Mouse (Mus musculus) inflammation-experienced regulatory T-cells (primary cell): ENCODE measurements around the gene Foxb2. TPM values are rescaled to one million over a fixed set of nuclear protein-coding genes. Genes with fewer than 3 reads are reported as not detected.

ENCODE experiments used
- polyA plus RNA-seq, 2 experiments: library from polyadenylated mRNA; unstranded; fragments of 100-300 nt; shearing (Covaris generic); gene quantifications; one replicate each; pipeline ENCODE4 v1.2.1; 2017

Gene Foxb2
- polyA plus RNA-seq: under 1 TPM in 1 of 2 experiments, not detected in 1; 0.50 TPM

DNA sequence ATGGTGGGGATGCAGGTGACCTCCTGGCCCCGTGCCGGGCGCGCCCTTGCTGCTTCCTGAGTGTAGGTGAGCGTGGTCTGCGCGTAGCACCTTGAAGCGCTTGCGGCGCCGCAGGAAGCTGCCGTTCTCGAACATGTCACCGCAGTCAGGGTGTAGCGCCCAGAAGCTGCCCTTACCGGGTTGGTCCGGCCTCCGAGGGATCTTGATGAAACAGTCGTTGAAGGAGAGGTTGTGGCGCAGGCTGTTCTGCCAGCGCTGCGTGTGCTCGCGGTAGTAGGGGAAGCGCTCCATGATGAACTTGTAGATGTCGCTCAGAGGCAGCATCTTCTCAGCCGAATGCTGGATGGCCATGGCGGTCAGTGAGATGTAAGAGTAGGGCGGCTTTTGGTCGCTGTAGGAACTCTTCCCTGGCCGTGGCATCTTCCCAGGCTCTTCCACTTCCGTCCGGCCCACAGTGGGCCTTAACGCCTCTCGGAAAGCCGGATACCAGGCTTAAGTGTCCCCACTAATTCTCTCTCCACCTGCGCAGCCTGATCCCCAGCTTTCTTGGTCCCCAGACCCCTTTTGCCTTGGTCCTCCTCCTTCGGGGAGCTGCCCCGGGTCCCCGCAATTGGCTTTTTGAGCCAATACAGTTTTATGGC, at the start of gene Foxb2:
TSS of gene Foxb2 (minus strand) at position 585 of the 641 bp plus-strand sequence.

Other genes starting within 250 kb of the Foxb2 start
- 10 to 100 TPM; 34.1 to 44.5 TPM for gene Vps13a, start 92.9 kb downstream of the Foxb2 start, polyA plus RNA-seq
- gene Prune2, start 82.3 kb upstream of the Foxb2 start, polyA plus RNA-seq: 1 to 10 TPM in 1 of 2 experiments, under 1 TPM in 1; 0.77 to 1.8 TPM